Mouse (Mus musculus) CH12.LX (cell line): Measurements from ENCODE around the gene Gm13212. TPM values are rescaled to one million over a fixed set of nuclear protein-coding genes. Genes with fewer than 3 reads are reported as not detected.
"Not testable (repeated sequence)": the region's sequence is repeated elsewhere in the genome, so short reads cannot be mapped to it uniquely, and the experiment has no call there.

Experiments
- DNase-seq: peaks from one replicate; pipeline ENCODE4 v3.0.0-alpha.2; 2013; ENCODE audit errors: extremely low read depth
- H3K27ac ChIP-seq: 2 replicates; pipeline ENCODE4 v1.5.1; 2012; ENCODE audit warnings: low read depth, mild to moderate bottlenecking, control low read depth, moderate library complexity; ENCODE audit not compliant: insufficient read depth
- H3K27me3 ChIP-seq: replicated peaks from 2 replicates; pipeline ENCODE3; 2012; ENCODE audit warnings: inconsistent platforms
- H3K36me3 ChIP-seq, 2 experiments: replicated peaks in 1 of 2; 2 replicates each; pipeline versions ENCODE3 to v1.6.1; 2012; ENCODE audit warnings: inconsistent platforms in 1 of 2, low read length in 1 of 2, mild to moderate bottlenecking in 1 of 2, mixed read lengths in 1 of 2, moderate library complexity in 1 of 2; ENCODE audit not compliant: control insufficient read depth in 1 of 2, insufficient read depth in 1 of 2
- H3K4me1 ChIP-seq, 2 experiments: 2 replicates each; pipeline ENCODE4 v1.6.1; 2012; ENCODE audit warnings: inconsistent platforms in 1 of 2, moderate library complexity in 1 of 2; ENCODE audit not compliant: insufficient read depth in 2 of 2, control insufficient read depth in 1 of 2
- H3K4me2 ChIP-seq: 2 replicates; pipeline ENCODE4 v1.6.1; 2012; ENCODE audit warnings: low read depth, mild to moderate bottlenecking, control low read depth; ENCODE audit not compliant: poor library complexity, insufficient read depth, severe bottlenecking
- H3K4me3 ChIP-seq, 3 experiments: fragments of 150-350 bp in 1 of 3; sonication (generic) in 1 of 3; replicated peaks in 1 of 3; 2 replicates each; pipeline versions ENCODE3 to v1.5.1; 2011 to 2012; ENCODE audit warnings: low read depth in 2 of 3, low read length in 2 of 3, mild to moderate bottlenecking in 2 of 3, moderate library complexity in 2 of 3, control low read depth in 1 of 3, improper control_type of control experiment in 1 of 3, inconsistent platforms in 1 of 3, mixed read lengths in 1 of 3; ENCODE audit not compliant: poor library complexity in 1 of 3
- H3K79me2 ChIP-seq: replicated peaks from 2 replicates; pipeline ENCODE4 v1.6.1; 2012; ENCODE audit warnings: mild to moderate bottlenecking, moderate library complexity; ENCODE audit not compliant: control insufficient read depth, poor library complexity, insufficient read depth, severe bottlenecking; ENCODE audit errors: extremely low read depth
- H3K9ac ChIP-seq: 2 replicates; pipeline ENCODE4 v1.6.1; 2012; ENCODE audit warnings: low read depth, mild to moderate bottlenecking, control low read depth, moderate library complexity; ENCODE audit not compliant: insufficient read depth
- H3K9me3 ChIP-seq: replicated peaks from 2 replicates; pipeline ENCODE3; 2012; ENCODE audit warnings: low read length, inconsistent platforms, mixed read lengths
- dilution Hi-C: fragments of 300-500 bp; cut with MboI; formaldehyde crosslinking; loops from 2 replicates; pipeline ENCODE4 v1.14.3; 2020; ENCODE audit warnings: low sequenced_read_pairs; ENCODE audit not compliant: extremely low pct_unique_long_range_greater_than_20kb, extremely low pct_ligation_motif_present
- in situ Hi-C: fragments of 300-500 bp; cut with MboI; formaldehyde crosslinking; loops from 3 replicates; pipeline ENCODE4 v1.14.3; 2019; ENCODE audit warnings: low sequenced_read_pairs, low pct_ligation_motif_present, low pct_unique_long_range_greater_than_20kb, mixed read lengths
- polyA plus RNA-seq: library from polyadenylated mRNA; unstranded; fragments of >175 nt; gene quantifications from 2 replicates; pipeline ENCODE4 v1.2.1, GENCODE M21; 2012; ENCODE audit warnings: low read depth; ENCODE audit not compliant: insufficient read length
- total RNA-seq, 2 experiments: library from RNA; depleted of rRNA; stranded (reverse); fragments of 300-350 nt in 1 of 2; fragments of >200 nt in 1 of 2; gene quantifications; 2 replicates each; pipeline ENCODE4 v1.2.3; 2012 to 2014

Gene Gm13212
- total and polyA plus RNA-seq, 3 experiments = 0.98 to 9.8 (median 5.2) TPM

DNA sequence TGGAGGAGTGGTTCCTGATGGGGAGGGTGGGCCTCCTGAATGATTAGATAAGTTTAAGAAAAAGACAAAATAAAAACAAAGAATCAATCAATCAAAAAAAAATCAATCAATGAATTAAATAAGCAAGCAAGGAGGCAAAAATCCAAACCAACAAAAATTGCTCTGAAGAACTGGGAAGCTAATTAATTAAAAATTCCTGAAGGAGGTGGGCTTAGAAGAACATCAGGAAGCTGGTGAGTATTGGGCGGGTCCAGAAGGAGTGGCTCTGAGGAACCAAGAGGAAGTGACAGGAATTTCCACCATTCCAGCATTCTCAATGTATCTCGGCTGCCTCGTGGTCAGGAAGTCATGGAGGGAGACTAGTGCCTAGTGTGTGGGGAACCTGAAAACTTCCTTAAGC is 85.4 kb downstream of the Gm13212 start, which contains the start of gene Zfp980:
Gene Zfp980, plus strand, starts transcription at position 301 of the 400 bp plus-strand sequence.
- in situ Hi-C loops, H3K79me2 ChIP-seq, H3K27me3 ChIP-seq, H3K9me3 ChIP-seq, H3K4me2 ChIP-seq, H3K36me3 ChIP-seq, H3K4me3 ChIP-seq, H3K27ac ChIP-seq, dilution Hi-C loops, H3K9ac ChIP-seq, H3K4me1 ChIP-seq, DNase-seq: not testable (repeated sequence)

DNA sequence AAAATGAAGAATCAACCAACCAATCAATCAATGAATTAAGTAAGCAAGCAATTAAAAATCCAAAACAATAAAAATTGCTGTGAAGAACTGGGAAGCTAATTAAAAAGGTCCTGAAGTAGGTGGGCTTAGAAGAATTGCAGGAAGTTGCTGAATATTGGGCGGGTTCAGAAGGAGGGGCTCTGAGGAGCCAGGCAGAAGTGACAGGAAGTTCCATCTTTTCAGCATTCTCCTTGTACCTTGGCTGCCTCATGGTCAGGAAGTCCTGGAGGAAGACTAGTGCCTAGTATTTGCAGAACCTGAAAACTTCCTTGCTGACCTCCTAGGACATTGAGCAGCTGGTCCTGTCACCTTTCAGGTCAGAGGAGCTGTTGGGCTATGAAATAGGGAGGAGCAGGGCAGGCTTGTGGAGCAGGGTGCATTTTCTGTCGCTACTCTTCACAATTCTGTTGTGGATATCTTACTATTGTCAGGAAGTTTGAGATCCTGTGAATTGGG is 89.4 kb downstream of the Gm13212 start:
- H3K4me3 ChIP-seq, in situ Hi-C loops, H3K9ac ChIP-seq, H3K27me3 ChIP-seq, H3K9me3 ChIP-seq, dilution Hi-C loops, DNase-seq, H3K79me2 ChIP-seq, H3K4me1 ChIP-seq, H3K27ac ChIP-seq, H3K36me3 ChIP-seq, H3K4me2 ChIP-seq: not testable (repeated sequence)

Other genes starting within 250 kb of the Gm13212 start
- gene Zfp990, start 74.4 kb upstream of the Gm13212 start, total RNA-seq (2012; rRNA removed) = 0.04 and 0.29 TPM in 2 replicates
- 0.13 and 0.20 TPM in 2 replicates for gene Zfp990, start 74.4 kb upstream of the Gm13212 start, total RNA-seq (2014; rRNA removed)
- 0.12 and 0.13 TPM in 2 replicates for gene Zfp990, start 74.4 kb upstream of the Gm13212 start, polyA plus RNA-seq
- gene Zfp980, start 85.5 kb downstream of the Gm13212 start, total RNA-seq (2012; rRNA removed) = not detected in 2 replicates
- not detected in 2 replicates for gene Zfp980, start 85.5 kb downstream of the Gm13212 start, total RNA-seq (2014; rRNA removed)
- gene Zfp980, start 85.5 kb downstream of the Gm13212 start, polyA plus RNA-seq = not detected in 2 replicates